Mouse (Mus musculus) ovary, adult 18-20 months (tissue): ENCODE measurements at regions not wholly inside any gene's neighbourhood (a gene's known extent, or its start where the extent isn't known, plus 50 kb on each side); places are given as distances from the start of the nearest gene placed in this dataset.
"Not testable (repeated sequence)": the region's sequence is repeated elsewhere in the genome, so short reads cannot be mapped to it uniquely, and the experiment has no call there.

Experiments
- DNase-seq: peaks from one replicate; pipeline ENCODE4 v3.0.0; 2022; ENCODE audit warnings: low spot score, mixed read lengths

- no peak for DNase-seq
Measured at GRCm38 (mm10) chr5:3247333-3247732, 94.0 kb upstream of the Cdk6 start.

GRCm38 (mm10) chr5:3250273-3250672 is 91.0 kb upstream of the Cdk6 start:
- no peak for DNase-seq

- no peak for DNase-seq
Measured at GRCm38 (mm10) chr5:3260289-3260688, 81.0 kb upstream of the Cdk6 start.

- DNase-seq = not testable (repeated sequence)
Measured at GRCm38 (mm10) chr5:3264988-3265738, 76.1 kb upstream of the Cdk6 start.

GRCm38 (mm10) chr5:3267021-3267420 is 74.3 kb upstream of the Cdk6 start:
- no peak for DNase-seq

- DNase-seq = no peak
Measured at GRCm38 (mm10) chr5:3269760-3270159, 71.5 kb upstream of the Cdk6 start.

- not testable (repeated sequence) for DNase-seq
Measured at GRCm38 (mm10) chr5:3273140-3273539, 68.1 kb upstream of the Cdk6 start.

- not testable (repeated sequence) for DNase-seq
Measured at GRCm38 (mm10) chr5:3277241-3277640, 64.0 kb upstream of the Cdk6 start.

- DNase-seq = not testable (repeated sequence)
Measured at GRCm38 (mm10) chr5:3278956-3279355, 62.3 kb upstream of the Cdk6 start.

- not testable (repeated sequence) for DNase-seq
Measured at GRCm38 (mm10) chr5:3281911-3282506, 59.3 kb upstream of the Cdk6 start.

GRCm38 (mm10) chr5:3283083-3283482 is 58.2 kb upstream of the Cdk6 start:
- DNase-seq = no peak

GRCm38 (mm10) chr5:3284335-3284734 is 57.0 kb upstream of the Cdk6 start:
- DNase-seq = not testable (repeated sequence)

GRCm38 (mm10) chr5:3289991-3290417 is 51.3 kb upstream of the Cdk6 start:
- not testable (repeated sequence) for DNase-seq
